Mouse (Mus musculus) CH12.LX (cell line): ENCODE measurements around the gene Tusc2.

ENCODE experiments used
- CHD2 ChIP-seq: IDR thresholded peaks from 2 replicates; pipeline ENCODE4 v1.6.1; 2011; ENCODE audit warnings: low read length, improper control_type of control experiment
- CTCF ChIP-seq, 2 experiments: IDR thresholded peaks in 1 of 2; conservative IDR thresholded peaks in 1 of 2; 2 replicates each; pipeline ENCODE4 v1.5.1; 2011 to 2012; ENCODE audit warnings: low read depth in 2 of 2, low read length in 2 of 2, improper control_type of control experiment in 1 of 2, inconsistent platforms in 1 of 2, mild to moderate bottlenecking in 1 of 2, moderate library complexity in 1 of 2
- E2F4 ChIP-seq: IDR thresholded peaks from 2 replicates; pipeline ENCODE4 v1.6.1; 2011; ENCODE audit warnings: low read depth, low read length, improper control_type of control experiment; ENCODE audit not compliant: insufficient replicate concordance
- JUN ChIP-seq: IDR thresholded peaks from 2 replicates; pipeline ENCODE4 v1.6.1; 2011; ENCODE audit warnings: low read depth, mild to moderate bottlenecking, low read length, improper control_type of control experiment, moderate library complexity; ENCODE audit not compliant: insufficient read depth
- MAX ChIP-seq: IDR thresholded peaks from 2 replicates; pipeline ENCODE4 v1.6.1; 2011; ENCODE audit warnings: low read length, improper control_type of control experiment
- POLR2A ChIP-seq: IDR thresholded peaks from 2 replicates; pipeline ENCODE4 v1.6.1; 2011; ENCODE audit warnings: low read depth, mild to moderate bottlenecking, improper control_type of control experiment, low read length
- RCOR1 ChIP-seq: conservative IDR thresholded peaks from 2 replicates; pipeline ENCODE4 v1.6.1; 2012; ENCODE audit warnings: low read depth, mild to moderate bottlenecking, inconsistent platforms, low read length, improper control_type of control experiment
- ZC3H11A ChIP-seq: IDR thresholded peaks from 2 replicates; pipeline ENCODE4 v1.6.1; 2012; ENCODE audit warnings: low read depth, mild to moderate bottlenecking, inconsistent platforms, low read length, improper control_type of control experiment
- ZKSCAN1 ChIP-seq: IDR thresholded peaks from 2 replicates; pipeline ENCODE4 v1.6.1; 2012; ENCODE audit warnings: low read depth, inconsistent platforms, low read length, improper control_type of control experiment, borderline replicate concordance
- ZMIZ1 ChIP-seq: IDR thresholded peaks from 2 replicates; pipeline ENCODE4 v1.6.1; 2012; ENCODE audit warnings: low read depth, mild to moderate bottlenecking, inconsistent platforms, low read length, improper control_type of control experiment

GRCm38 (mm10) chr9:107566855-107567254 is 3.8 kb downstream of the Tusc2 start:
- TF ChIP-seq CHD2: no peak
- TF ChIP-seq ZKSCAN1: no peak
- TF ChIP-seq POLR2A: no peak
- TF ChIP-seq ZC3H11A: no peak
- no peak for TF ChIP-seq E2F4
- no peak for TF ChIP-seq MAX
- no peak for TF ChIP-seq ZMIZ1
- no peak for TF ChIP-seq CTCF (conservative IDR thresholded peaks at IDR 0.05 in 1 of 2, IDR thresholded peaks at IDR 0.05 in 1 of 2; ENCODE audit: low read depth in 2 of 2, low read length in 2 of 2)
- no peak for TF ChIP-seq JUN
- no peak for TF ChIP-seq RCOR1
